Mouse (Mus musculus): Measurements from ENCODE around the gene Itm2a.

Gene Itm2a

DNA sequence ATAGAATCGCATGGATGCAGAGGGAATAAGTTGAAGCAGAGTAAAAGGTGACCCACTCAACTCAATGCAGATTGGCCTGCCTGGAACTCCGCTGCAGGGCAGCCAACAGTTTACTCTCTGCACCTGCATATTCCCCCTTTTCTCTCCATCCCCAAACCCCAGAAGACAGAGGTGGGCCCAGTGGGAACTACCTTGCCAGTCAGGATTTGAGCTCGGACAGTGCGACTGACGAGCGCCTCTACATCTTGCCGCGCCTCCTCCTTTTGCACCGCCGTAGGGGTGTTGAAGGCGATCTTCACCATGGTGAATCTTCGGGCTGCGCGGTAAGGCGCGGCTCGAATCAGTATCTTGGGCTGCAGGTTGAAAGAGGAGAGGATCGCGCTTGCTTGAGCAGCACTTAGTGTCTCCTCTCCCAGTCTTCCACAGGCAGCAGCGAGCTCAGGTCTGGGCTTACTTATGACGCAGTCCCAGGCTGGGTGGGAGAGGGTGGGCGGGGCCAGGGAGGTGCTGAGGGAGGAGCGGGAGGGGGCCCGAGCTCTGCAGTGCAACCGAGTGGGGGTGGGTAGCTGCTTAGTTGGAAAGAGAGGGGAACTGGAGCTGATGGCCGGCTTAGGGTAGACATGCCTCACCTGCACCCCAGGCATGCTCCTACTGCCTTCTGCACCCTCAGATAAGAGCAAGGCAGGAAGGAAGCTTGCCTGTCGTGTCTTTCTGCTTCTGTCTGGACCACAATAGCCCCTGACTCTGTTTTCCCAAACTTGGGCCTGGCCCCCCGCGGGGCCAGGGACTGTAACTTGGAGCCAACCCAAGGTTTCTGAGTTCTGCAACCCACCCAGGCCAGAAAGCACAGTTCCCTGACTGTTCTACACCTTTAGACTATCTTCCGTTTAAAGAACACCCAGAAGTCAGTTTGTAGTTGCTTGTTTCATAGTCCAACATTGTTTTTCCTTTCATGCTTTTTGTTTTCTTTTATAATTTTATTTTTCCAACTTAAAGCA lies at the start of gene Itm2a:
Itm2a (minus strand) TSS at position 462 of the 998 bp plus-strand sequence.
- DNase-seq (ENCODE audit: low read depth, low spot score): peak; percentile 63

DNA sequence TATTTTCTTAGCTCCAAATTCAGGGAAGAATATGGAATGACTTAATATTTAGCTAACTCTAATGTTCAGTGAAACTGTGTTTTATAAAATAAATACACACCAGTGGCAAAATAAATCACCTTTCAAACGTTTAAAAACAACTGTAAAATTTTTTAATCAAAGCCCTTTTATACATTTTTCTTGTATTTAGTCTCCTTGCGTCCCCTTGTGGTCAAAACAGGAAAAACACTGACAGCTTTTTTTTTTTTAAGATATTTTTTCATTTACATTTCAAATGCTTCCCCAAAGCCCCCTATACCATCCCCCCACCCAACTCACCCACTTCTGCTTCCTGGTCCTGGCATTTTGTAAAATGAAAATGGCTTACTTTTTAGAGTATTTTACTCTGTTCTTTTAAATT lies 32.7 kb upstream of the Itm2a start:
- no peak for DNase-seq (ENCODE audit: low read depth, low spot score)

GRCm38 (mm10) chrX:107421304-107421703 lies 18.1 kb upstream of the Itm2a start:
- DNase-seq (ENCODE audit: low read depth, low spot score): no peak

DNA sequence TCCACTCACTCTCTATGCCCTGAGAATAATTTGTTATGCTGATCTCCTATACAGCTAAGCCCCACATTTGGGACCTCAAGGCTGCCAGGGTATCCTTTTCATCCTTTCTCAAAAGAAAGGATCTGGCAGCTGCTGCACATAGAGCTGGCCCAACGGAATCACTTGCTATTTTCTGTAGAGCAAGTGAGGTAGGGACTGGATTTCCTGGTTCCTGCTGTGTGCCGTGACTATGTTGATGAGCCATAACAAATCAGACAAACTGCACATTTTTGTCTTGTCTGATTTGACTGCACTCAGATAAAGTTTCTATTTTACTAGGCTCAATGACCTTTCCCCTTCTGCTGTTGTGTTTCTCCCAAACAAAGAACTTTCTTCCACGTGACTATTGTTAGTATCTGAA lies 14.2 kb upstream of the Itm2a start:
- DNase-seq (ENCODE audit: low read depth, low spot score): no peak

DNA sequence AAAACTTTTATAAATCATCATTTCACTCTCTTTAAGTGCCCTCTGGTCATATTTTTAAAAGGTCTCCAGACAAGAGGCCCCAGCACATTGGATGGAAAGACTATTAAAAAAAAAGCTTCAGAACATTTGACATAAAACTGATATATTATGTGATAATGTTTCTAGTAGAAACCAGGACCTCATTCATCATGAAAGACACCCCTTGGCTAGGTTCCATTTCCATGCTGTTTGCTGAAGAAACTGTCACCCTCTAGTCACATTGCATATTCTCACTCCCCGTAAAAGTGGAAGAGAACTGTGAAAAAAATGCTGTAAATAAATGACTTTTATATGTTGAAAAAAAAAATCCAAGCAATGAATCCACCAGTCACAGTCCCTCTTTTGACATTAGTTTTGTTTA lies 12.8 kb upstream of the Itm2a start:
- peak; percentile 32 for DNase-seq (ENCODE audit: low read depth, low spot score)

GRCm38 (mm10) chrX:107402481-107402880 lies 695 bp downstream of the Itm2a start:
- peak; percentile 20 for DNase-seq (ENCODE audit: low read depth, low spot score)

- DNase-seq (ENCODE audit: low read depth, low spot score): no peak
Observed at GRCm38 (mm10) chrX:107399087-107399486, 4.1 kb downstream of the Itm2a start.

GRCm38 (mm10) chrX:107393256-107393655 lies 9.9 kb downstream of the Itm2a start:
- DNase-seq (ENCODE audit: low read depth, low spot score): no peak

DNA sequence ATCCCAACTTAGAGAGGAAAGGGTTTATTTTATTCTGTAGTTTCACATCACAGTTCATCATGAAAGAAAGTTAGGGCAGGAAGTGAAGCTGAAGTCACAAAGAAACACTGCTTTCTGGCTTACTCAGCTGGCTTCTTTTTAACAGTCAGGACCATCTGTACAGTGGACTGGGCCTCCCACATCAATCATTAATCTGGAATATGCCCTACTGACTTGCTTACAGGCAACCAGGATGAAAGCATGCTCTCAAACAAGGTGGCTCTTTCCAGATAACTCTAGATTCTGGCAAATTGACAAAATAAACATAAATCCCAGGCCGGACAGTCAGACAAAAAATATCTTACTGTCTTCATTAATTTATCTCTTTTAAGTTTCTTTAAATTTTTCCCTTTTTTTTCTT lies 27.8 kb downstream of the Itm2a start:
- no peak for DNase-seq (ENCODE audit: low read depth, low spot score)

Measured in forelimb bud, embryonic 11.5 days (tissue).